Mouse (Mus musculus) MEL (cell line): ENCODE measurements at regions not wholly inside any gene's neighbourhood (a gene's known extent, or its start where the extent isn't known, plus 50 kb on each side); places are given as distances from the start of the nearest gene placed in this dataset.

Experiments
- DNase-seq: peaks from one replicate; pipeline ENCODE4 v3.0.0; 2011; ENCODE audit warnings: low read depth, low spot score
- H3K27ac ChIP-seq: 2 replicates; pipeline ENCODE4 v1.5.1; 2012; ENCODE audit warnings: low read depth, mild to moderate bottlenecking, control low read depth, low read length, moderate library complexity; ENCODE audit not compliant: control insufficient read depth
- H3K27me3 ChIP-seq, 2 experiments: fragments of 150-350 bp in 1 of 2; sonication (generic) in 1 of 2; 2 replicates each; pipeline ENCODE4 v1.6.1; 2012; ENCODE audit warnings: low read length in 2 of 2, mild to moderate bottlenecking in 2 of 2, improper control_type of control experiment in 1 of 2, moderate library complexity in 1 of 2; ENCODE audit not compliant: insufficient read depth in 2 of 2, control insufficient read depth in 1 of 2
- H3K36me3 ChIP-seq, 2 experiments: 2 replicates each; pipeline ENCODE4 v1.6.1; 2012 to 2014; ENCODE audit warnings: low read length in 2 of 2, improper control_type of control experiment in 1 of 2, inconsistent platforms in 1 of 2, mild to moderate bottlenecking in 1 of 2; ENCODE audit not compliant: insufficient read depth in 2 of 2, control insufficient read depth in 1 of 2
- H3K4me1 ChIP-seq, 2 experiments: fragments of 150-350 bp in 1 of 2; sonication (generic) in 1 of 2; 2 replicates each; pipeline ENCODE4 v1.6.1; 2012; ENCODE audit warnings: low read length in 2 of 2, improper control_type of control experiment in 1 of 2, mild to moderate bottlenecking in 1 of 2; ENCODE audit not compliant: insufficient read depth in 2 of 2, control insufficient read depth in 1 of 2
- H3K4me3 ChIP-seq, 2 experiments: fragments of 150-350 bp in 1 of 2; sonication (generic) in 1 of 2; 2 replicates each; pipeline ENCODE4 v1.5.1; 2012; ENCODE audit warnings: low read depth in 2 of 2, low read length in 2 of 2, mild to moderate bottlenecking in 2 of 2, moderate library complexity in 2 of 2, control low read depth in 1 of 2, improper control_type of control experiment in 1 of 2; ENCODE audit not compliant: control insufficient read depth in 1 of 2, insufficient read depth in 1 of 2
- H3K79me2 ChIP-seq: 2 replicates; pipeline ENCODE4 v1.6.1; 2012; ENCODE audit warnings: mild to moderate bottlenecking, low read length, moderate library complexity; ENCODE audit not compliant: control insufficient read depth, poor library complexity, insufficient read depth
- H3K9ac ChIP-seq: 2 replicates; pipeline ENCODE4 v1.6.1; 2012; ENCODE audit warnings: low read depth, mild to moderate bottlenecking, control low read depth, low read length, moderate library complexity; ENCODE audit not compliant: control insufficient read depth, poor library complexity, severe bottlenecking
- H3K9me3 ChIP-seq: fragments of 150-350 bp; sonication (generic); replicated peaks from 2 replicates; pipeline ENCODE4 v1.6.1; 2012; ENCODE audit warnings: mild to moderate bottlenecking, low read length, improper control_type of control experiment, moderate library complexity; ENCODE audit not compliant: insufficient read depth
- CTCF ChIP-seq, 3 experiments: IDR thresholded peaks in 2 of 3; conservative IDR thresholded peaks in 1 of 3; 2 replicates each; pipeline ENCODE4 v1.5.1; 2011 to 2012; ENCODE audit warnings: low read length in 3 of 3, low read depth in 2 of 3, mild to moderate bottlenecking in 2 of 3, improper control_type of control experiment in 1 of 3, inconsistent platforms in 1 of 3, mixed read lengths in 1 of 3, moderate library complexity in 1 of 3; ENCODE audit not compliant: control insufficient read depth in 1 of 3, insufficient read depth in 1 of 3, poor library complexity in 1 of 3, severe bottlenecking in 1 of 3
- E2F4 ChIP-seq: IDR thresholded peaks from 2 replicates; pipeline ENCODE4 v1.6.1; 2011; ENCODE audit warnings: low read depth, low read length, improper control_type of control experiment, borderline replicate concordance
- ELF1 ChIP-seq: IDR thresholded peaks from 2 replicates; pipeline ENCODE4 v1.6.1; 2014; ENCODE audit warnings: low read depth, mild to moderate bottlenecking, inconsistent platforms, low read length, improper control_type of control experiment, moderate library complexity
- EP300 ChIP-seq, 2 experiments: IDR thresholded peaks; 2 replicates each; pipeline ENCODE4 v1.6.1; 2011; ENCODE audit warnings: improper control_type of control experiment in 2 of 2, low read length in 2 of 2, low read depth in 1 of 2, mild to moderate bottlenecking in 1 of 2
- HCFC1 ChIP-seq: IDR thresholded peaks from 2 replicates; pipeline ENCODE4 v1.6.1; 2012; ENCODE audit warnings: low read depth, mild to moderate bottlenecking, inconsistent platforms, low read length, improper control_type of control experiment, moderate library complexity
- MAX ChIP-seq: IDR thresholded peaks from 2 replicates; pipeline ENCODE4 v1.6.1; 2011; ENCODE audit warnings: low read length, improper control_type of control experiment
- MEF2A ChIP-seq: IDR thresholded peaks from 2 replicates; pipeline ENCODE4 v1.6.1; 2014; ENCODE audit warnings: low read depth, mild to moderate bottlenecking, inconsistent platforms, low read length, improper control_type of control experiment; ENCODE audit not compliant: poor library complexity, insufficient replicate concordance, severe bottlenecking; ENCODE audit errors: extremely low read depth
- MXI1 ChIP-seq: IDR thresholded peaks from 2 replicates; pipeline ENCODE4 v1.6.1; 2011; ENCODE audit warnings: mild to moderate bottlenecking, low read depth, low read length, improper control_type of control experiment
- MYC ChIP-seq: IDR thresholded peaks from 2 replicates; pipeline ENCODE4 v1.6.1; 2011; ENCODE audit warnings: low read depth, mild to moderate bottlenecking, low read length, improper control_type of control experiment, moderate library complexity
- NELFE ChIP-seq: IDR thresholded peaks from 2 replicates; pipeline ENCODE4 v1.6.1; 2011; ENCODE audit warnings: low read depth, low read length, improper control_type of control experiment
- POLR2A ChIP-seq, 2 experiments: IDR thresholded peaks; 2 replicates each; pipeline ENCODE4 v1.6.1; 2011 to 2012; ENCODE audit warnings: low read length in 2 of 2, mild to moderate bottlenecking in 2 of 2, control low read depth in 1 of 2, improper control_type of control experiment in 1 of 2, low read depth in 1 of 2, moderate library complexity in 1 of 2; ENCODE audit not compliant: control insufficient read depth in 1 of 2, insufficient read depth in 1 of 2, poor library complexity in 1 of 2
- POLR2AphosphoS2 ChIP-seq: IDR thresholded peaks from 2 replicates; pipeline ENCODE4 v1.6.1; 2011; ENCODE audit warnings: low read length, improper control_type of control experiment
- SIN3A ChIP-seq: IDR thresholded peaks from 2 replicates; pipeline ENCODE4 v1.6.1; 2012; ENCODE audit warnings: low read length, improper control_type of control experiment, inconsistent platforms
- USF1 ChIP-seq: IDR thresholded peaks from 2 replicates; pipeline ENCODE4 v1.6.1; 2014; ENCODE audit warnings: low read depth, mild to moderate bottlenecking, inconsistent platforms, low read length, improper control_type of control experiment, moderate library complexity
- ZKSCAN1 ChIP-seq: IDR thresholded peaks from 2 replicates; pipeline ENCODE4 v1.6.1; 2012; ENCODE audit warnings: low read depth, mild to moderate bottlenecking, inconsistent platforms, low read length, improper control_type of control experiment, moderate library complexity
- ZNF384 ChIP-seq: IDR thresholded peaks from 2 replicates; pipeline ENCODE4 v1.6.1; 2012; ENCODE audit warnings: low read depth, mild to moderate bottlenecking, inconsistent platforms, low read length, improper control_type of control experiment

- Histone ChIP-seq H3K9ac (no peak overlapping the region), H3K9me3 (no peaks in the 10 kb centered on the region), H3K27ac (no peak overlapping the region), H3K4me1 (no peaks in the 10 kb centered on the region), H3K27me3 (no peaks in the 10 kb centered on the region), H3K79me2 (no peaks in the 10 kb centered on the region), H3K36me3 (no peaks in the 10 kb centered on the region), H3K4me3 (no peak overlapping the region)
- TF ChIP-seq MAX (no peak), ELF1 (no peak), CTCF (IDR thresholded peaks at IDR 0.05 in 2 of 3, conservative IDR thresholded peaks at IDR 0.05 in 1 of 3; ENCODE audit: control insufficient read depth in 1 of 3, insufficient read depth in 1 of 3, low read depth in 2 of 3, low read length in 3 of 3, poor library complexity in 1 of 3, severe bottlenecking in 1 of 3) (peak in 2 of 3 experiments; percentile 16 to 31; a peak in 3 of 6 replicates), SIN3A (no peak), HCFC1 (no peak), ZNF384 (no peak)
- peak; percentile 2 for DNase-seq
Measured at GRCm38 (mm10) chr14:67599734-67600133, 1590.7 kb upstream of the Gulo start.

GRCm38 (mm10) chr14:67588627-67589026 is 1579.6 kb upstream of the Gulo start:
- H3K79me2 ChIP-seq, result no peaks in the 10 kb centered on the region
- H3K4me3 ChIP-seq, result no peak overlapping the region
- H3K9me3 ChIP-seq, result no peaks in the 10 kb centered on the region
- H3K27ac ChIP-seq, result no peak overlapping the region
- no peak overlapping the region for H3K9ac ChIP-seq
- H3K4me1 ChIP-seq, result no peaks in the 10 kb centered on the region
- DNase-seq, result no peak
- TF ChIP-seq ELF1, result no peak
- no peak for TF ChIP-seq ZNF384
- no peak for TF ChIP-seq MXI1
- H3K27me3 ChIP-seq, result no peaks in the 10 kb centered on the region
- H3K36me3 ChIP-seq, result no peaks in the 10 kb centered on the region

GRCm38 (mm10) chr14:67584456-67585048 is 1575.5 kb upstream of the Gulo start:
- no peak for DNase-seq
- no peak overlapping the region for H3K27ac ChIP-seq
- no peak overlapping the region for H3K9ac ChIP-seq
- H3K4me3 ChIP-seq, result no peak overlapping the region
- no peak for TF ChIP-seq NELFE
- no peak for TF ChIP-seq HCFC1
- TF ChIP-seq POLR2AphosphoS2, result no peak
- no peak for TF ChIP-seq MYC
- no peak for TF ChIP-seq ZKSCAN1
- no peak for TF ChIP-seq POLR2A (IDR thresholded peaks at IDR 0.05; ENCODE audit: control insufficient read depth in 1 of 2, insufficient read depth in 1 of 2, low read depth in 1 of 2, low read length in 2 of 2, poor library complexity in 1 of 2)
- TF ChIP-seq USF1, result no peak
- no peak for TF ChIP-seq EP300 (IDR thresholded peaks at IDR 0.05; ENCODE audit: low read depth in 1 of 2, low read length in 2 of 2)
- no peak for TF ChIP-seq E2F4
- no peak for TF ChIP-seq MEF2A
- no peak for TF ChIP-seq CTCF (IDR thresholded peaks at IDR 0.05 in 2 of 3, conservative IDR thresholded peaks at IDR 0.05 in 1 of 3; ENCODE audit: control insufficient read depth in 1 of 3, insufficient read depth in 1 of 3, low read depth in 2 of 3, low read length in 3 of 3, poor library complexity in 1 of 3, severe bottlenecking in 1 of 3)
- no peaks in the 10 kb centered on the region for H3K79me2 ChIP-seq
- H3K36me3 ChIP-seq, result no peaks in the 10 kb centered on the region
- H3K4me1 ChIP-seq, result no peaks in the 10 kb centered on the region
- H3K27me3 ChIP-seq, result no peaks in the 10 kb centered on the region
- H3K9me3 ChIP-seq, result no peaks in the 10 kb centered on the region
